Mouse (Mus musculus): ENCODE results near the gene Cfap97d1.

Gene Cfap97d1

GRCm38 (mm10) chr11:102008954-102009637 is 25.0 kb downstream of the Cfap97d1 start:
- DNase-seq (ENCODE audit: low spot score in 2 of 2): no peak

GRCm38 (mm10) chr11:102010140-102010539 is 26.1 kb downstream of the Cfap97d1 start:
- DNase-seq (ENCODE audit: low spot score in 2 of 2): no peak

- DNase-seq (ENCODE audit: low spot score in 2 of 2): no peak
These were observed 27.4 kb downstream of the Cfap97d1 start for GRCm38 (mm10) chr11:102011510-102011909.

GRCm38 (mm10) chr11:102013201-102013600 is 29.1 kb downstream of the Cfap97d1 start:
- no peak for DNase-seq (ENCODE audit: low spot score in 2 of 2)

GRCm38 (mm10) chr11:102015472-102015871 is 31.4 kb downstream of the Cfap97d1 start:
- peak in 1 of 2 experiments; percentile 27 for DNase-seq (ENCODE audit: low spot score in 2 of 2)

- no peak for DNase-seq (ENCODE audit: low spot score in 2 of 2)
These were observed 32.1 kb downstream of the Cfap97d1 start for GRCm38 (mm10) chr11:102016136-102016535.

GRCm38 (mm10) chr11:102019736-102020135 is 35.7 kb downstream of the Cfap97d1 start:
- DNase-seq (ENCODE audit: low spot score in 2 of 2): no peak

- DNase-seq (ENCODE audit: low spot score in 2 of 2): no peak
These were observed 37.1 kb downstream of the Cfap97d1 start for GRCm38 (mm10) chr11:102021196-102021595.

GRCm38 (mm10) chr11:102023406-102023805 is 39.3 kb downstream of the Cfap97d1 start:
- DNase-seq (ENCODE audit: low spot score in 2 of 2): no peak

- no peak for DNase-seq (ENCODE audit: low spot score in 2 of 2)
These were observed 40.1 kb downstream of the Cfap97d1 start for GRCm38 (mm10) chr11:102024084-102024758.

GRCm38 (mm10) chr11:102024875-102025274 is 40.8 kb downstream of the Cfap97d1 start:
- no peak for DNase-seq (ENCODE audit: low spot score in 2 of 2)

- DNase-seq (ENCODE audit: low spot score in 2 of 2): no peak
These were observed 41.3 kb downstream of the Cfap97d1 start for GRCm38 (mm10) chr11:102025354-102025753.

- DNase-seq (ENCODE audit: low spot score in 2 of 2): no peak
These were observed 42.0 kb downstream of the Cfap97d1 start for GRCm38 (mm10) chr11:102025991-102026660.

GRCm38 (mm10) chr11:102026694-102027360 is 42.7 kb downstream of the Cfap97d1 start:
- peak in 1 of 2 experiments; percentile 30 for DNase-seq (ENCODE audit: low spot score in 2 of 2)

- DNase-seq (ENCODE audit: low spot score in 2 of 2): no peak
These were observed 43.4 kb downstream of the Cfap97d1 start for GRCm38 (mm10) chr11:102027361-102028017.

GRCm38 (mm10) chr11:102028087-102028816 is 44.2 kb downstream of the Cfap97d1 start, which contains the start of gene Mpp3:
Gene Mpp3 (minus strand): TSS chr11:102028461.
- DNase-seq (ENCODE audit: low spot score in 2 of 2): no peak

- DNase-seq (ENCODE audit: low spot score in 2 of 2): no peak
These were observed 45.2 kb downstream of the Cfap97d1 start for GRCm38 (mm10) chr11:102029304-102029703.

- no peak for DNase-seq (ENCODE audit: low spot score in 2 of 2)
These were observed 45.9 kb downstream of the Cfap97d1 start for GRCm38 (mm10) chr11:102029966-102030365.

GRCm38 (mm10) chr11:102031149-102031548 is 47.1 kb downstream of the Cfap97d1 start:
- DNase-seq (ENCODE audit: low spot score in 2 of 2): no peak

GRCm38 (mm10) chr11:102033055-102033591 is 49.0 kb downstream of the Cfap97d1 start:
- DNase-seq (ENCODE audit: low spot score in 2 of 2): no peak

GRCm38 (mm10) chr11:102034887-102035286 is 50.8 kb downstream of the Cfap97d1 start:
- no peak for DNase-seq (ENCODE audit: low spot score in 2 of 2)
